Mouse (Mus musculus) midbrain, embryonic 11.5 days (tissue): ENCODE measurements around the gene Lgals12. TPM values are rescaled to one million over a fixed set of nuclear protein-coding genes. Genes with fewer than 3 reads are reported as not detected.

Source experiments
- ATAC-seq: fragments of 200-750 bp; cut with Nextera tagmentation; 2 replicates; pipeline ENCODE4 v1.8.0; 2017; ENCODE audit warnings: moderate TSS enrichment, moderate library complexity; ENCODE audit not compliant: low FRiP score
- DNase-seq: peaks from one replicate; pipeline ENCODE4 v3.0.0; 2015; ENCODE audit warnings: low spot score; ENCODE audit errors: missing footprints
- H3K27ac ChIP-seq: fragments of 300-500 bp; sonication (generic); 2 replicates; pipeline ENCODE4 v1.5.1; 2014; ENCODE audit warnings: low read depth, low read length
- H3K27me3 ChIP-seq: fragments of 300-500 bp; sonication (generic); 2 replicates; pipeline ENCODE4 v1.6.1; 2014; ENCODE audit warnings: mild to moderate bottlenecking, low read length, moderate library complexity, mixed read lengths; ENCODE audit not compliant: control insufficient read depth, insufficient read depth
- H3K36me3 ChIP-seq: fragments of 300-500 bp; sonication (generic); 2 replicates; pipeline ENCODE4 v1.6.1; 2014; ENCODE audit warnings: mild to moderate bottlenecking, low read length, moderate library complexity, mixed read lengths; ENCODE audit not compliant: control insufficient read depth, insufficient read depth
- H3K4me1 ChIP-seq: fragments of 300-500 bp; sonication (generic); 2 replicates; pipeline ENCODE4 v1.6.1; 2014; ENCODE audit warnings: low read length; ENCODE audit not compliant: control insufficient read depth, insufficient read depth
- H3K4me2 ChIP-seq: fragments of 300-500 bp; sonication (generic); 2 replicates; pipeline ENCODE4 v1.6.1; 2014; ENCODE audit warnings: mild to moderate bottlenecking, moderate library complexity
- H3K4me3 ChIP-seq: fragments of 300-500 bp; sonication (generic); 2 replicates; pipeline ENCODE4 v1.5.1; 2014; ENCODE audit warnings: low read depth, low read length
- H3K9ac ChIP-seq: fragments of 300-500 bp; sonication (generic); 2 replicates; pipeline ENCODE4 v1.6.1; 2014; ENCODE audit warnings: low read length
- H3K9me3 ChIP-seq: fragments of 300-500 bp; sonication (generic); 2 replicates; pipeline ENCODE4 v1.6.1; 2016; ENCODE audit warnings: low read length; ENCODE audit not compliant: control insufficient read depth
- WGBS: fragments of 180-500 bp; shearing (Covaris S2); extraction: QIAGEN DNeasy Blood & Tissue Kit; methylation state at CpG from one replicate; pipeline ENCODE4 v1.1.7; 2014; 5-methylcytosine and 5-hydroxymethylcytosine counted together
- polyA plus RNA-seq: library from polyadenylated mRNA; unstranded; fragments of >200 nt; fragmentation: Nextera tagmentation; extraction: Ambion mirVana; gene quantifications from 2 replicates; pipeline ENCODE4 v1.2.1, GENCODE M21; 2014

Lgals12 gene
- polyA plus RNA-seq, 1 experiment from 2014 or later = not detected

- Histone ChIP-seq H3K27me3 (no peaks in the 10 kb centered on the region), H3K4me2 (no peak overlapping the region), H3K4me1 (no peaks in the 10 kb centered on the region), H3K27ac (no peak overlapping the region), H3K9me3 (no peaks in the 10 kb centered on the region), H3K9ac (no peak overlapping the region), H3K4me3 (no peak overlapping the region), H3K36me3 (no peaks in the 10 kb centered on the region)
- no peak for ATAC-seq
- DNase-seq = peak; percentile 54
- WGBS = 50% methylated on average over 3 of the region's 3 CpGs
These were observed 38.6 kb downstream of the Lgals12 start for GRCm38 (mm10) chr19:7568364-7568763.

- 67% methylated on average over 3 of the region's 3 CpGs for WGBS
- H3K4me3 ChIP-seq = no peak overlapping the region
- no peak overlapping the region for H3K4me2 ChIP-seq
- no peaks in the 10 kb centered on the region for H3K4me1 ChIP-seq
- H3K9ac ChIP-seq = no peak overlapping the region
- H3K9me3 ChIP-seq = no peaks in the 10 kb centered on the region
- H3K27me3 ChIP-seq = no peaks in the 10 kb centered on the region
- ATAC-seq = no peak
- H3K36me3 ChIP-seq = no peaks in the 10 kb centered on the region
- no peak for DNase-seq
- H3K27ac ChIP-seq = no peak overlapping the region
These were observed 40.2 kb downstream of the Lgals12 start for GRCm38 (mm10) chr19:7566826-7567225.

- no peaks in the 10 kb centered on the region for H3K36me3 ChIP-seq
- 86% methylated on average over 1 of the region's 1 CpGs for WGBS
- no peak for ATAC-seq
- no peaks in the 10 kb centered on the region for H3K4me1 ChIP-seq
- no peak overlapping the region for H3K4me2 ChIP-seq
- H3K9ac ChIP-seq = no peak overlapping the region
- H3K4me3 ChIP-seq = no peak overlapping the region
- no peaks in the 10 kb centered on the region for H3K9me3 ChIP-seq
- H3K27me3 ChIP-seq = no peaks in the 10 kb centered on the region
- H3K27ac ChIP-seq = no peak overlapping the region
- no peak for DNase-seq
These were observed 42.5 kb downstream of the Lgals12 start for GRCm38 (mm10) chr19:7564457-7564856.

- ATAC-seq (no peak), DNase-seq (no peak)
- no peaks in the 10 kb centered on the region for H3K36me3 ChIP-seq
- H3K27me3 ChIP-seq = no peaks in the 10 kb centered on the region
- no peaks in the 10 kb centered on the region for H3K4me1 ChIP-seq
- H3K4me3 ChIP-seq = no peak overlapping the region
- H3K27ac ChIP-seq = no peak overlapping the region
- 89% methylated on average over 2 of the region's 2 CpGs for WGBS
- no peak overlapping the region for H3K9ac ChIP-seq
- no peak overlapping the region for H3K4me2 ChIP-seq
- no peaks in the 10 kb centered on the region for H3K9me3 ChIP-seq
These were observed 43.3 kb downstream of the Lgals12 start for GRCm38 (mm10) chr19:7563676-7564075.

GRCm38 (mm10) chr19:7562601-7563129 is 44.3 kb downstream of the Lgals12 start:
- no peaks in the 10 kb centered on the region for H3K36me3 ChIP-seq
- peaks cover 8% of the 10 kb centered on the region; the same call in 1 of the 2 replicates for H3K27me3 ChIP-seq
- H3K4me3 ChIP-seq = no peak overlapping the region
- ATAC-seq (no peak), DNase-seq (peak; percentile 60)
- WGBS = 83% methylated on average over 10 of the region's 10 CpGs
- H3K27ac ChIP-seq = no peak overlapping the region
- no peak overlapping the region for H3K9ac ChIP-seq
- H3K9me3 ChIP-seq = no peaks in the 10 kb centered on the region
- peaks cover 3% of the 10 kb centered on the region for H3K4me1 ChIP-seq
- no peak overlapping the region for H3K4me2 ChIP-seq

GRCm38 (mm10) chr19:7561456-7561855 is 45.5 kb downstream of the Lgals12 start:
- Histone ChIP-seq H3K9ac (no peak overlapping the region), H3K27ac (no peak overlapping the region), H3K36me3 (no peaks in the 10 kb centered on the region), H3K4me2 (no peak overlapping the region), H3K4me1 (peaks cover 6% of the 10 kb centered on the region), H3K27me3 (peaks cover 8% of the 10 kb centered on the region; the same call in 1 of the 2 replicates), H3K9me3 (no peaks in the 10 kb centered on the region), H3K4me3 (no peak overlapping the region)
- no peak for ATAC-seq
- no peak for DNase-seq
- WGBS = 74% methylated on average over 3 of the region's 3 CpGs

GRCm38 (mm10) chr19:7559986-7560385 is 47.0 kb downstream of the Lgals12 start:
- no peak overlapping the region for H3K27ac ChIP-seq
- H3K4me3 ChIP-seq = no peak overlapping the region
- H3K9ac ChIP-seq = no peak overlapping the region
- peaks cover 6% of the 10 kb centered on the region for H3K4me1 ChIP-seq
- H3K27me3 ChIP-seq = peaks cover 8% of the 10 kb centered on the region; the same call in 1 of the 2 replicates
- no peak overlapping the region for H3K4me2 ChIP-seq
- no peaks in the 10 kb centered on the region for H3K9me3 ChIP-seq
- DNase-seq (no peak), ATAC-seq (no peak)
- 84% methylated on average over 4 of the region's 4 CpGs for WGBS
- H3K36me3 ChIP-seq = no peaks in the 10 kb centered on the region

GRCm38 (mm10) chr19:7558675-7559074 is 48.3 kb downstream of the Lgals12 start:
- WGBS = 80% methylated on average over 4 of the region's 4 CpGs
- Histone ChIP-seq H3K27me3 (peaks cover 8% of the 10 kb centered on the region; the same call in 1 of the 2 replicates), H3K9me3 (no peaks in the 10 kb centered on the region), H3K4me2 (no peak overlapping the region), H3K4me1 (peaks cover 6% of the 10 kb centered on the region), H3K4me3 (no peak overlapping the region), H3K27ac (no peak overlapping the region), H3K9ac (no peak overlapping the region), H3K36me3 (no peaks in the 10 kb centered on the region)
- DNase-seq = peak; percentile 66
- ATAC-seq = no peak

- Histone ChIP-seq H3K4me1 (peaks cover 6% of the 10 kb centered on the region), H3K4me3 (peak overlapping the region; percentile 35), H3K9ac (peak overlapping the region; percentile 51), H3K27me3 (peaks cover 8% of the 10 kb centered on the region; the same call in 1 of the 2 replicates), H3K27ac (no peak overlapping the region), H3K36me3 (no peaks in the 10 kb centered on the region), H3K9me3 (no peaks in the 10 kb centered on the region), H3K4me2 (peak overlapping the region; percentile 68)
- DNase-seq = peak; percentile 92
- 8% methylated on average over 4 of the region's 4 CpGs for WGBS
- no peak for ATAC-seq
These were observed 49.1 kb downstream of the Lgals12 start for GRCm38 (mm10) chr19:7557844-7558243.
